Mouse (Mus musculus) retina, postnatal 1 day (tissue): ENCODE measurements around the gene Gpa33.

Experiments
- DNase-seq: peaks from one replicate; pipeline ENCODE4 v3.0.0-alpha.2; 2012

The Gpa33 gene

DNA sequence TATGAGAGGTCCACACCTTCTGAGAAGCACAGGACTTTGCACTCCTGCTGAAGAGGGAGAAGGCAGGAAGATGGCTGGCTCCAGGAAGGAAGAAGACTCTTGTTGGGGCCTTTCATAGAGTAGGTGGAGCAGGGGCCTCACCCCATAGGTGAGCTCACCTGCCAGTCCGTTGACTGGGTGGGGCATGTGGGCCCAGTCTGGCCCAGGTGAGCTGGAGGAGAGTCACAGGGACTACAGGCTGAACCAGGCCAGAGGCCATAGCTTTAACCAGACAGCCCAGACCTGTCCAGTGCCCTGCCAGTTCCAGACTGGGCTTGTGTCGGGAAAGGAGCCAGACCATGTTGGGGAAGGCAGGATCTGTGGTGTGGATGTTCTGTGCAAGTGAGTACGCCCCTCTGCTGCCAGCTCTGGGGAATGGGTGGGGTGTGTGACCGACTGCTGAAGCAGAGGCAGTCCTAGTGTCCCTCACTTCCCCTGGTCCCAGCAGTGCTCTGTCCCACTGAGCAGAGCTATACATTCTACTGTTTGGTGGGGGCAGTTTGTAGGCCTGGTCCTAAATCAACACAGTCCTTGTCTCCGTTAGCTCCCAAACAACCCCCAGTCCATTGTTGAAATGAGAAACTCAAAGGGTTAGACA, at the start of gene Gpa33:
Gpa33 (plus strand) TSS at position 15 of the 637 bp plus-strand sequence.
- DNase-seq = no peak

DNA sequence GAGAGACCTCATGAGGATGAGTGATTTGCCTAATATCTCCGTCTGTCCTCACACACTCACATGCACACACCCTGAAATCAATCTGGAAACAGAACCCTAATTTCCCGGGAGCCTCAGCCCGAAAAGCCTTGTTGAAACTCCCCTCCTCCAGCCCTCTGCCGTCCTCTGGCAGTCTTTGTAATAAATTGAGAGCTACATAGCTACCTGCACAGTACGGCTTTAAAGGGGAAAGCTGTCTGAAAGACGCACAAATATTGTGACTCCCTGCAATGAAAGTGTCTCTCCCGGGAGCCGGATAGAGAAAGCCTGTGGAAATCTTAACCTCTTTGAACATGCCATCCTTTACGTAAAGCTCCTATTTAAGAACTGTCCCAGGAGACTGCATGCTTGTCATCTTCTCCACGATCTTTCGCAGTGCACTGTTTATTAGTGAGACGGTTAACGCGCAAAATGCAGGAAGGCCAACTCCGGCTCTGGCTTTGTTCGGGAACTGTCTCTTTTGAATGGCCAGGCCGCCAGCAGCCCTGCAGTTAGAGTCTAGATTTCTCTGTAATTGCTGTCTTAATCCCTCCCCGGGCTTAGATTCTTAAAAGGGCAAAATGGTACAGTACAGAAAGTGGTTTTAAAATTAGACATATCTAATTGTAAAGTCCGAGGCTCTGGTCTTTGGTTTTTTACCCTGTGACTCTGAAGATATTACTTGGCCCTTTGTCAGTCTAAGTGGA, 41.4 kb upstream of the Gpa33 start:
- peak; percentile 6 for DNase-seq

DNA sequence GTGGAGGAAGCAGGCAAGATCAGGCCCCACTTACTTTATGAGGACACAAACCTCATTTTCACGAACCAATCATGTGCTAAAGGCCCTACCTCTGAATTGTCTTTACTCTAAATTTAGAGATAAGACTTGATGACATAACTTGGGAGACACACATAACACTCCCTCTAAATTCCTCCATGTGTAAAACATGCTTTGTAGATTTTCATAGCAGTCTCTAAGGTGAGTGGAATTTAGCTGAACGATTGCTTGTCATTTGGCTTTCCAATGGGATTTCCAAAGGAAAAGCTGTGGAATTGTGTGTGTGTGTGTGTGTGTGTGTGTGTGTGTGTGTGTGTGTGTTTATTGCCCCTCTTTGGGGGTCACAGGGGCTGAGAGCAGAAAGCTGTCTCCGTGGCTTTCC, 40.7 kb upstream of the Gpa33 start:
- DNase-seq = no peak

DNA sequence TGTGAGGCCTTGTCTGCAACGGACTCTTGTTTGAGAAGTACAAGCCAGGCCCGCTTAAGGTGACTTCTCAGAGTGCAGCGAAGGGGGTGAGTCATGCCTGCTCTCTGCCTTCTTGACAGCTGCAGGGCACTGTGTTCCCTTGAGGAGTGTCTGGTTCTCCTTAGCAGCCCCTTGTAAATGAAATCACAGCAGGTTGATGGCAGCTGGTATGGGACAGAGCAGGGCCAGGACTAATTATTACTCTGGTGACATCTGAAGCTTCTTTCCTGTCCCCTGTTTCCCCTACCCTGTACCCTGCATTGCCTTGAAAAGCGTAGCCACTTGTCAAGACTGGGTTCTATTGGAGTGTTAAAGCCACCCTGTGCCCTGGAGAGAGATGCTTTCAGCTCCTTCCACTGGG, 40.3 kb upstream of the Gpa33 start:
- DNase-seq = no peak

DNA sequence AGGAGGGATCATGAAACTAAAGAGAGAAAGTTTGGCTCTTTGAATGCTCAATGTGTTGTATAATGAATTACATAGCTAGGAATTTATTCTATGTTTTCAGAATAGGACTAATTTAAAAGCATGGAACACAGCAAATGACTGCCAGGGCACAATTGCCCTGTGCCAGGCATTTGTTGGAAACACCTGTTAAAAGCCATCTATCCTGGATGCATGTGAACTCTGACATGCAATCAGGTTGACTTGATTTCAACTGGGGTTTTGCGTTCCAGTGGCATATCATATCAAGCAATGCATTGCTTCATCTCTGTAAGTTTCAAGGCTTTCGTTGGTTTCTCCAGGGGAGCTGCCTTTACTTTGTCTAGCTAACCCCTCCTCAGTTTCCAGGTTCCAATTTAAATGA, 39.7 kb upstream of the Gpa33 start:
- no peak for DNase-seq

DNA sequence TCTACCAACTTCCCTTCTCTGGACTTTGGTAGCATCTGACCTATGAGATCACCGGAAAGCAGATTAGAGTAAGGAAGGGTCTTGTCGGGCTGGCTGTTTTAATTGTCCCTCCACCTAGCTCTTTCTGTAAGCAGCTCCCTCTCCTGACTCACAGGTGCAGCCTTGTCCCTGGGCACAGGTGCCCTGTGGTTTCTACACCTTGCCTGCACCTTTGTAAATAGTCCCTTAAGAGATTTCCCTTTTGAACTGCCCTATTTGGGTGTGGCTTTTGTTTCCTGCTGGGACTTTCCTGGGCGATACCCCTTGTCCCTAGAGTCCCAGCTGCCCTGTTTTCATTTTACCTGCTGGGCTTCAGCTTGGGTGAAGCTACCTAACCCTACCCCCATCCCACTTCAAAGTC, 35.6 kb upstream of the Gpa33 start:
- DNase-seq = no peak

DNA sequence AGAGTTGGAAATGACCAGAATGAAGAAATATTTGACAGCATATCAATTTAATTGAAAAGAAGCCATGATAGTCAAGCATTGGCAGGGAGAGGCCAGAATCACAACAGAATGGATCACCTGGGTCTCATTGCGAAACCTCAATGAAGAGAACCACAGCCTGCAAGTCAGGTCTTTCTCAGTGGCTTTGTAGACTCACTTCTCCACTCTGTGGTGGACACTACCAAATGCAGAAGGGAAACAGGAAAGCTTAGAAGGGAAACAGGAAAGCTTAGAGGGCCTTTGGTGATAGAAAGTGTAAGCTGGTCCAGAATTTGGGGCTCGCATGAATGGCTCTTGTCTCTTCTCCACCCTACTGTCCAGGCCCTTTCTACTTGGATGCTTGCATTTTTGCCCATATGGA, 31.9 kb upstream of the Gpa33 start:
- DNase-seq = no peak

DNA sequence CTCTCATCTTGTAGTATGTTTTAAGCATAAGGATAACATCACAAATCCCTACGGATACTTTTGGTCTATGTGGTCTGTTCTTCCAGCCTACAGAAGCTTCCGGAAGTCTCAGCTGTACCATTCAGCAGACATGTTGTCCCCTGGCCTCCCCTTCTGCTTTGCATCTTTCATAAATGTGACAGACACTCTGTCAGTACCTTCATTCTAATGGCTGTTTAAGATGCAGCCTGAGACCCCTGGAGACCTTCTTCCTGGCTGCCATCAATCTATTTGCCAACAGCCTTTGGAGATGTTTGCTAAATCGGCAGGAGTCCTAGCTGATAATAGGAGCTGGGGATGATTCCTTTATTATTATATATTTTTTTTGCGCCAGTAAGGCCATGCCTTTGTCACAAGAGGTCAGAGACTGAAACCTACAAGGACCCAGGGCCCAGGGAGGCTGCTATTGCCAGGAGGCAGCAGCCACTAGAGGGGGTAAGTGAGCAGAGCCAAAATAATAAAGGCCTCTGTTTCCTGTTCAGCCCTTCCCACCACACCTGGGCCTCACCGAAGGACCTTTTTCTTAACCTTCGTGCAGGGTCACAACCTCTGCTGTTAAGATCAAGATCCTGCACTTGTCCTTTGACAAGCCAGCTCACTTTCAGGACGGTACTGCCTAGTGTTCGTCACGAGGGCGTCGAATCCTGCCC, 27.0 kb upstream of the Gpa33 start:
- DNase-seq = peak; percentile 30

DNA sequence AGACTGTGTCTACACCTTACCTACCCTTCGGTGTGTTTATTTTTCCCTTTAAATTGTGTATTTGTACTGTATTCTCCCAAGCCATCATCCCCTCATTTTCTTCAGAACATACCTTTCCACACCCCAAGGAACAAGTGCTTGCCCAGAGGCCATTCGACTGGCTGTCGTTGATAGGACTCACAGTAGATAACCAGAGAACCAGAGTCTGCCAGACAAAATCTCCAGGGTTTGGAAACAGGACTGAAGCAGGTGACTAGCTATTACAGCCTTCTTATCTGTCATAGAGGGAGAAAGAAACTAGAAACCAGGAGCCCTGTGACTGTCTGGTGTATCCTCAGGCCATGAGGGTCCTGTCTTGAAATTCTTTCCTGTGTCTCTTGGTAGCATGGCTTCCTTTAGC, 25.2 kb upstream of the Gpa33 start:
- DNase-seq = no peak

DNA sequence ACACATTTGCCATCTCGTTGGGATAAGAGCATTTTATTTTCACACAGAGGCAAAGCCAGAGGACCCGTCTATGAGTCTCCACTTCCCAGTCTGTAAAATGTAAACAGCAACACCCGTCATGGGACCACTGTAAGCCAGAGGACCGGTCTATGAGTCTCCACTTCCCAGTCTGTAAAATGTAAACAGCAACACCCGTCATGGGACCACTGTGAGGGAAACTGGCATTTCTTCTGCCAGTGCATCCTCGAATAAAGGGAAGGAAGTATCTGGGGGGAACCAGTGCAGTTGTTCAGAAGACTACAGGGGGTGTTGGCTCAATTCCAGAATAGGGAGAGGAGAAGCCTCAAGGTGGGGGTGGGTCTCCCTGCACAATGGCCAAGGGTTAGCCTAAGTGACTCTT, 24.6 kb upstream of the Gpa33 start:
- DNase-seq = no peak

DNA sequence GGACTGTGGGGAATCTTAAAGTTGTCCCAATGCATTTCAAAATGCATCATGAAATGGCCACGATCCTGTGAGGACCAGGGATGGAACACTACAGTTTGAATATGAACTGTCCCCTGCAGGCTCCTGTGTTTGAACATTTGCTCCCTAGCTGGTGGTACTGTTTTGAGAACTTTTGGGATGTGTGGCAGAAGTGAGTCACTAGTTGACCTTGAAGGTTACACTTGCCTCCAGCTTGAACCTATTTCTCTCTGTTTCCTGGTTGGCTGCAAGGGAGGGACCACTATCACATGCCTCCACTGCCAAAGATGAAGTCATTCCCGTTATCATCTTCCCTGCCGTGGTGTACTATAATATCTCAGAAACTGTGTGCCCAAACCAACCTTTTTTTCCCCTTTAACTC, 15.1 kb upstream of the Gpa33 start:
- DNase-seq = no peak

DNA sequence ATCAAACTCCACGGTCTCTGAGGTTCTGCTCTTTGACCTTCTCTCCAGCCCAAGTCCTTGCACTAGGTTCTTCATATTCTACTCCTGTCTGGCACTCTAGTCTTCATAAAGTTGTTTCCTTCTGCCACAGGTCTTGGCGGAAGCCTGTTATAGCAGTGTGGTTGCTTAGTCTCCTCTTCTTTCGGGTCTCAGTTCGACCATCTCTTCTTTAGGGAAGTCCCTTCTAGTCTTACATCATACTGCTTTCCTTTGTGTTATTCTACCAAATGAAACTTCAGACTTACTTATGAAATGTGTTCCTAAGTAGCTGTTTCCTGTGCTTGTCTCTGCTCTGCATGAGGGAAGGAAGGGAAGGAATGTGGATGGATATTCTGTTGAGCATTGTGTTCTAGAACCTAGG, 14.3 kb upstream of the Gpa33 start:
- DNase-seq = no peak

DNA sequence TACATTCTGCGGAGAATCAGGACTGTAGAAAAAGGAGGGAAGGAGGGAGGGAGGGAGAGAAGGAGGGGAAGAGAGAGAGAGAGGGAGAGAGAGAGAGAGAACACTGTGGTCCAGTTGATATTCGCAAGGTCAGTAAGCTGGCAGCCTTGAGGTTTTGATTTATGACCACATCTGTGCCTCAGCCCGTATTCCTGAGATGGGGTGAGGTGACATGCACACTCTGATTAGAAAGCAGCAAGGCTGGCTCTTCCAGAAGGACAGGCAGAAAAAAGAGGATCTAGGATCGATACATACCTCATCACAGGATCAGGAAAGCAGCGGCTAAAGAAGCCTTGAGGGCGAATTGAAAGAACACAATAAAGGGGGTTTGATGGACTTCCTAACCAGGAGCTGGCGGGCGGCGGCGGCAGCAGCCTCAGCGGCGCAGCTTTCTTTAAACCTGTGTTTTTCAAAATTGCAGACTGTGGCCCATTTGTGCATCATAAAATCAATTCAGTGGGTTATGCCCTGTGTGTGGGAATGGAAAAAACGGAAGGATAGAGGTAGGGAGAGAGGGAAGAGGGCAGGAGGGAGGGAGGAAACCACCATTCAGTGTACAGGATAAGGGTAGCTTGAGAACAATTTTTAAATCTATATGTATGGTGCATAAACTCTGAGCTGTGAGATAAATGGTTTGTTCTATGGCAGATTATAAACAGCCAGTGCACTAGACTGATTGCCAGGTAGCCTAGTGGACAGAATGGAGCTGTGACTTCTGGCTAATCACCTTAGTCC, 12.0 kb upstream of the Gpa33 start:
- DNase-seq = no peak

DNA sequence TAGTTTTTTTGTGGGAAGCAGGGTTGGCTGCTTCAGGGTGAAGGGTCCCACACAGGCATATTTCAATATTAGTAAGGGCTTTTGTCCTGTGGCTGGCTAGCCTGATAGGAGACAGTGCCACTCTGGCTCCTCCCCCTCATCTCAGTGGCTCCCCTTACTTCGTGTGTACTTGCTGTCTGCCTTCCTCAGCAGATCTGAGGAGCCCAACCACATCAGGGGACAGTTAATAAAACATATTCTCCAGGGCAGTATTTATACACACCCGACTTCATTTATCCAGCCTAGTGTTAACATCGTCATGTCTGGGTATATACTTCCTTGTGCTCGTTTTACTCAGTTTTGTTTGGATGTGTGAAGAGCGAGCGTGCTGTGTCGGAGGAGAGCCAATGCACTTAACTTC, 7.9 kb upstream of the Gpa33 start:
- no peak for DNase-seq

DNA sequence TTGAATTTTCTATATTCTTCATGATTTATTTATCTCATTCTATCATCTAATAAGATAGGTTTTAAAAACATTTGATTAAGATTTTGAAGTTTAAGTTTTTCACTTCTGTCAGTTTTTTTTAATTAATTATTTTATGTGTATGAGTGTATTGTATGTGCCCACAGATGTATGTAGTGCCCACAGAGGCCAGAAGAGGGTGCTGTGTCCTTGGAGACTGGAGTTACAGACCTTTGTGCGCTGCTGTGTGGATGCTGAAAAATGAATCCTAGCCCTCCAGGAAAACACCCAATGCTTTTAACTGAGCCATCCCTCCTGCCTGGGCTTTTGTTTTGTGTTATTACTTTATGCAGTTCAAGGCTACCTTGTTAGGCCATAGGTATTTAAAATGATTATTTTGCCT, 7.0 kb upstream of the Gpa33 start:
- no peak for DNase-seq

DNA sequence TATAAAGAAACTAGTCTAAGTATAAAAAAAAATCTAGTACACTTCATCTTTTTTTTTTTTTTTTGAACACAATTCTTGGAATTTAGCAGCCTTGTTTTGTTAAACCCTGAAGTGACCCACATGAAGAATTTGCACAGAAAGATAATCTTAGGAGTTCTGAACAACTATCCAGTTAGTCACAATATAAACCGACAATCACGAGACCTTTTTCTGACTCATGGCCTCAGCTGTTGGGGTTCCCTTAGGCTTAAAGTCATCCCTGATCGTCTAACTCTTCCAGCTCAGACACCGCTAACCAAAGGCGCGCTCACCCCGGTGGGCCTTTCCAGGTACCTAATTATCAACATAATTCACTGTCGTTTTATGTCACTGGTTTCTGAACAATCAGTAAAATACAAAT, 6.3 kb upstream of the Gpa33 start:
- DNase-seq = no peak

DNA sequence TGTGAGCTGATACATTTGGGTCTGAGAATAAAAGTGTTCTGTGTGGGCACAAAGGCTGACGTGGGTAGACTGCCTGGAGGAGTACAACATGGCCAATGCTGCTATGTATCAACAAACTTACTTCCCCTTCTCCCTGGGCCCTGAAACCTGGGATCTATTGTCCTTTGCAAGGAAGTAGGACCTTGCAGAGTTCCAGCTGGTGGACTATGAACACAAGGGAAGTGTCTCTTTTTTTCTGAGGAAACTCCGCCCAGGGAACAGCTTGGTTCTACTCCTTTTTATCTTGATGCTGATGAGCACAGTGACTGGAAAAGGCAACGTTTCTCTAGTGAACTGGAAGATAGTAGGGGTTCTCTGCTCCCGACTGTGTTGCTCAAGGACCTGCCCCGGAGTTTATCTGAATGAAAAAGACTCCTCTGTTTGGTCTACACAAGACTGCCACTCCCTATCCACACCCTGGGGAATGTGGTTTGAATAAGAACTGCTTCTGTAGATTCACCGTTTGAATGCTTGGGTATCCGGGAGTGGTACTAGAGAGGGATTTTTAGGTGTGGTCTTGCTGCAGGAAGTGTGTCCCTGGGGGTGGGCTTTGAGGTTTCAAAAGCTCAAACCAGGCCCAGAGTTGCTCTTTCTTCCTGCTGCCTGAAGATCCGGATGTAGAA, 5.0 kb upstream of the Gpa33 start:
- DNase-seq = no peak

DNA sequence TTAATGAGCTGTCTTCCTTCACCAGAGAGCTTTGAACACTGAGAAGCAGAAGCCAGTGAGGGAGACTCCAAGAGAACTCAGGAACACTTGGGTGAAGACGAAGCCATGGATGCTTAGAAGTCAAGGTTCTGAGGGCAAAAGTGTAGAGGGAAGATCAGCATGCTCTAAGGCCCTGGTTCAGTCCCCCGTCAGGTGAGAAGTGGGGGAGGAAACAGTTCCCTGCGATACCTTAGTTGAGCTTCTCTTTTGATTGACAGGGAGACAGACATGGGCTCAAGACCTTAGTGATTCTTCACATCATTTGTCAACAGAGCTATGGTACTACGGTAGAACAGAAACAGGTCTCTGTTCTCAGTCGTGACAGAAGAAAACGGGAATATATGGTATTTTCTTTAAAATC, 3.7 kb upstream of the Gpa33 start:
- DNase-seq = no peak

DNA sequence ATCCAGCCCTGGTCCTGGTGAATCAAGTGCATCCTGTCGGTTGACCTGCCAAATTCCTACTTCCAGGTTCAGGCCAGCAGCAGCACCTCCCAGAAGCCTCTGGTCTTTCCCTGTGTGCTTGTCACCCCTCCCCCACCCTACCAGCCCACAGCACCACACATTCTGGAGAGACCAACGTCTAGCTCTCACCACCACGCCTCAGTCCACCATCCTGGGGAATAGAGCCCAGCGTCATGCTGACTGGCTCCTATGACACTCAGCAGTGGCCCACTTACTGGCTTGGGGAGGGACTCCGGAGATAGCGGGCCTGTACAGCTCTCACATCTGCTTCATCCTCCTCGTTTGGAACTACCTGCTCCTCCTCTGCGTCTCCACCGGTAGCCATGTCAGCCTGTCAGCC, 3.2 kb upstream of the Gpa33 start:
- no peak for DNase-seq

DNA sequence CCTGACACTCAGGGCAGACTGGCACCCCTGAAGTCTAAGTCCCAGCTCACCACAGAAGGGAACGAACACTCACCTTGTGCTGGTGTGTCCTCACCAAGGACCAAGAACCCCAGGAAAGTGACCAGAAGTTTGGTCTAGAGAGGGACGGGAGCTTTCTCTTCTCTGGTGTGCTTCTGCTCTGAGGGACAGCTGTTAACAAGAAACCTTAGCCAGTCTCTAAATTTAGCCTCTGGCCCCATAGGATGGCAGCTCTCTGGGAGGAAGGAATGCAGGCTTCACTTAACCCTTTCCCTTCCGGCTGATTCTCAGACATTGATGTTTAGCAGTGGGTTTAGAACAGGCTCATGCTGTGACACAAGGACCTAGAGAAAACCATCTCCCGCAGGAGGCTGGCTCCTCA, 2.3 kb upstream of the Gpa33 start, which contains the start of gene Dusp27:
Dusp27 (minus strand) TSS at position 204 of the 400 bp plus-strand sequence.
- no peak for DNase-seq

DNA sequence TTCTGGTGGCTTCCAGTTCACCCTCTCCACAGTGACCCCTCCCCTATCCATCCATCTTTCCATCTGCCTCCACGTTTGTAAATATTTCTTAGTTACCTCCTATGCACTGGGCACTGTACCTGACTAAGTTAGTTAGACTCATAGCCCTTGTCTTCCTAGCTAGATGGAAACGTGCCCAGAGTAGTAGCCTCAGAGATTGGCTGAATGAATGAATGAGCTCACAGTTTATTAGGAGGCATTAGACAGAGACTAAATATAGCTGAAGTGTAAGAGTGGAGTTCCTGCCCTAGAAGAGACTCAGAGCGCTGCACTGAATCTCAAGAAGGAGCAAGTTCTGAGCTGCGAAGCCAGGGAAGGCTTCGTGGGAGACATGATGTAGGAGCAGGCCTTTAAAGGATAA, 1.5 kb upstream of the Gpa33 start:
- no peak for DNase-seq

DNA sequence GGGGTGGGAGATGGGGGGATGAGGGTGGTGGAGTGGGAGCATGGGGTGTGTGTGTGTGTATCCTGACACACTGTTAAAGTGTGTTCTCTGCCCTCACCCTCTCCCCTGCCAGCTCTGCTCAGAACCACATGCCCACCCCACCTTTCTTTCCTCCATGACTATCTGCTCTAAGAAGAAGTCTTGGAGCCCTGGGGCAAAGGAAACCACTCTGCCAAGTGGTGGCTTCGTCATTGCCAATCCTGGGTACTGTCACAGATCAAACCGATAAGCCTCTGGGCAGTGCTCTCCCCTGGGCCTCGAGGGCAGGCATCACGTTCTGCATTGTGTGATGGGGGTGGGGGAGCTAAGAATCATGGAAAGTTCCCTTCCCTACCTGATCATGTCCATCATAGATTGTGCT, 2.3 kb downstream of the Gpa33 start:
- DNase-seq = no peak
